Mouse (Mus musculus) thymus, adult 2 months (tissue): Measurements from ENCODE around the gene Nipal3.

Source experiments
- CTCF ChIP-seq: fragments of 200-500 bp; IDR thresholded peaks from 2 replicates; pipeline ENCODE4 v1.5.1; 2012; ENCODE audit warnings: mild to moderate bottlenecking, control low read depth, low read length, moderate library complexity, borderline replicate concordance; ENCODE audit not compliant: control insufficient read depth, poor library complexity, insufficient read depth; ENCODE audit errors: extremely low read depth
- POLR2A ChIP-seq: fragments of 200-500 bp; IDR thresholded peaks from 2 replicates; pipeline ENCODE4 v1.6.1; 2012; ENCODE audit warnings: mild to moderate bottlenecking, low read length, control low read depth, moderate library complexity; ENCODE audit not compliant: control insufficient read depth, poor library complexity, insufficient read depth; ENCODE audit errors: extremely low read depth

GRCm38 (mm10) chr4:135531236-135531635 lies 36.4 kb upstream of the Nipal3 start:
- TF ChIP-seq CTCF (no peak), POLR2A (no peak)
